Mouse (Mus musculus): ENCODE results near the gene Tmem158. TPM values are rescaled to one million over a fixed set of nuclear protein-coding genes. Genes with fewer than 3 reads are reported as not detected.

Tmem158 gene
- total RNA-seq (2021) = 10 to 100 TPM; 57.5 to 74.7 TPM
- long read RNA-seq, experiment 1, transcript Tmem158-201 (1 exons, 1,712 nt) = major isoform, 141 of 141 reads
- long read RNA-seq, experiment 1, partial matches to known transcripts = 0 of 141 reads
- long read RNA-seq, experiment 1, other reads (novel, unspliced or antisense) = 0 of 141 reads
- long read RNA-seq, experiment 2, transcript Tmem158-201 (1 exons, 1,712 nt) = major isoform, 105 of 105 reads
- long read RNA-seq, experiment 2, partial matches to known transcripts = 0 of 105 reads
- long read RNA-seq, experiment 2, other reads (novel, unspliced or antisense) = 0 of 105 reads

DNA sequence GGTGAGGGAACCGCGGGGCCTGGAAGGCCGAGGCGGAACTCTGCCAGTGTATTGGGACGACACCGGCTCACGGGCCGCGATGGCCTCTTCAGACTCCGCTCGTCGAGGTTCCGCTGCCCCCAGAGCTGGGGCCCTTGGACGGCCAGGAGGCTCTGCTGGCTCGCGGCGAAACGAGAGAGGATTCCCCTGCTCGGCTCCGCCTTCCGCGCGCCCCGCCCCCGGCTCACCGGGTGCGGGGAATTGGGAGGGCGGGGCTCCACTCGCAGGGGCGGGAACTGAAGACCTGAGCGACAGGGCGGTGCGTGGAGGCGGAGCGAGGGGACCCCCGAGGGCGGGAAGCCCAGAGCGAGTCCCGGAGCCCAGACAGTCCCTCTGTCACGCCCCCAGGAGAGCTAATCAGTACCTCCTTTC is at the start of gene Tmem158:
Gene Tmem158, minus strand, starts transcription at position 154 of the 411 bp plus-strand sequence.
- intact Hi-C loops (cut with DNase I) = loop anchor here (2.0 kb wide), 1 partner anchor 178 kb away; no protein-coding TSS in a partner anchor
- DNase-seq (ENCODE audit: low spot score in 2 of 2) = peak; percentile 67 to 84

GRCm38 (mm10) chr9:123309685-123310365 is 49.3 kb upstream of the Tmem158 start:
- intact Hi-C loops (cut with DNase I) = no loop called here
- no peak for DNase-seq (ENCODE audit: low spot score in 2 of 2)

DNA sequence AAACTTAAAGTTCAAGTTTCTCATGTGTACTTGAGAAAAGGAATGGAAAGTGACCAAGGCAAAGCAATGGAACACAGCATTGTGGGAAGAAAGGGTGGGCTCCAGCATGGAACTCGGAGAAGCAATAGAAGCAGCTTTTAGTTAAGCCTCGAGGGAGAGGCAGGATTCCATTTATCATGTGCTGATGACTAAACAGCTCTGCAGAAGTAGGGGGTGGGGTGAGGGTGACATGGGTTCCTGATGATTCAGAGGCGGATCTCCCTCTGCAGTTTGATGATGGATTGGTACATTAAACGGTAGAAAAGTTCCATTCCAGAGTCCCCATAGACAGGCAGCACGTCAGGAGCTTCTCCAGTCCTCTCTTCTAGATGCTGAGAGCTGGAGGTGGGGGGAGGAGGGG is 48.5 kb upstream of the Tmem158 start:
- peak; percentile 18 to 46 for DNase-seq (ENCODE audit: low spot score in 2 of 2)

DNA sequence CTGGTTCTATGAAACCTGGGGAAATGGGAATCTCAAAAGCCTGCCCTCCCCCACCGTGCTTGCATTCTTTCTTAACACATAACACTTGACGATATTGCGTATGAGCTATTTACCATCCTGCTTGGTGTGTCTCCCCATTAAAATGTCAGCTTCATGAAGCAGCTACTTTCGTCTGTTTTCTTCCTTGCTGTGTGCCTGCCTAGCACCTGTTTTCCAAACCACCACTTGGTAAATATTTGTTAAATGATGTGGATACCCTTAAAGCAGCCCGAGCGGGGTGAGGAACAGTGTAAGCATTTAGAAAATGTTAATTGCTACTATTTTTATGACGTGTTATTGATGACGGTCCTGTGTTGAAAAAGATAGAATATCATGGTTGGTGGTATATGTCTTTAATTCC is 44.4 kb upstream of the Tmem158 start:
- no peak for DNase-seq (ENCODE audit: low spot score in 2 of 2)
- intact Hi-C loops (cut with DNase I) = no loop called here

More for the DNA sequence above, 48.5 kb upstream of the Tmem158 start:
- intact Hi-C loops (cut with DNase I) = no loop called here

- no peak for DNase-seq (ENCODE audit: low spot score in 2 of 2)
- intact Hi-C loops (cut with DNase I) = no loop called here
Observed at GRCm38 (mm10) chr9:123303952-123304351, 43.4 kb upstream of the Tmem158 start.

DNA sequence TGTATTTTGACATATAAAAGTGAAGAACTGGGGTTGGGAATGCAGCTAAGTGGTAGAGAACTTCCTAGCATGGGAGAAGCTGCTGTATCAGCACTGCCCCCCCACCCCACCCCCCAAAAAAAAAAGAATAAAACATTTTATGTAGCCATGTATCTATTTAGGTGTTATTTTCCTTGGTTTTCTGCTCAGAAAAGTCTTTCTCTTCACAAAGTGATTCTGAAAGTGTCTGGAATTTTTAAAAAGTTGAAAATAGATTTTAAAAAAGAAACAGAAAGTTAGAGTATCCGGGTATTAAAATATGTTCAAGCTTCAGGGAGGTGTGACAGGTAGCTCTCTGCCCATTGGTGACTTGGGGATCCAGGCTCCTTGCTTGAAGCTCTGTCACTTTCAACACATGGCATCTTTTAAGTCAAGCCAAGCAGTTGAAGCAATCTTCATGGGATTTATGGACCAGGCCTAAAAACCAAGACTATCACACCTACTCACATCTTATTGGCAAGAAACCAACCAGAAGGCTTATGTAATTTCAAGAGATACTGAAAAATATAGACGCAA is 42.3 kb upstream of the Tmem158 start:
- intact Hi-C loops (cut with DNase I) = no loop called here
- no peak for DNase-seq (ENCODE audit: low spot score in 2 of 2)

DNA sequence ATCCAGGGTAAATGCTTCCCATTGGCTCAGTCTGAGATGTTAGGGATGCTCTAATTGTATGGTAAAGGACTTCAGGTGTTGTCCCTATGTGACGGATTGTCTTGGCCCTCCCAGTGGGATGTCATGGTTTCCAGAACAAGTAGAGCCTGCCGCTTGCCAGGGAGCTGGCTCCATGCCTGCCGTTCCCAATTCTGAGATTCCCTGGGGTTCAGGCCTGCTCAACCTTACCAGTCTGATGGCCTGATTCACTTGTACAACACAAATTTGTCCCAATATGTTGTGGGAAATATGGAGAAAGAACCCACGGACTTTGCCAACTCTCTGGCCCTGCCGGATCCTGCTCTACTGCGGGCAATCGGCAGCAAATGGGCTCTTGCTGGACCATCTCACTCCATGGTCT is 37.3 kb upstream of the Tmem158 start:
- DNase-seq (ENCODE audit: low spot score in 2 of 2) = no peak
- intact Hi-C loops (cut with DNase I) = no loop called here

GRCm38 (mm10) chr9:123296229-123296628 is 35.7 kb upstream of the Tmem158 start:
- DNase-seq (ENCODE audit: low spot score in 2 of 2) = no peak
- intact Hi-C loops (cut with DNase I) = no loop called here

- intact Hi-C loops (cut with DNase I) = no loop called here
- no peak for DNase-seq (ENCODE audit: low spot score in 2 of 2)
Observed at GRCm38 (mm10) chr9:123294581-123294980, 34.0 kb upstream of the Tmem158 start.

- intact Hi-C loops (cut with DNase I) = no loop called here
- DNase-seq (ENCODE audit: low spot score in 2 of 2) = no peak
Observed at GRCm38 (mm10) chr9:123288378-123288777, 27.8 kb upstream of the Tmem158 start.

DNA sequence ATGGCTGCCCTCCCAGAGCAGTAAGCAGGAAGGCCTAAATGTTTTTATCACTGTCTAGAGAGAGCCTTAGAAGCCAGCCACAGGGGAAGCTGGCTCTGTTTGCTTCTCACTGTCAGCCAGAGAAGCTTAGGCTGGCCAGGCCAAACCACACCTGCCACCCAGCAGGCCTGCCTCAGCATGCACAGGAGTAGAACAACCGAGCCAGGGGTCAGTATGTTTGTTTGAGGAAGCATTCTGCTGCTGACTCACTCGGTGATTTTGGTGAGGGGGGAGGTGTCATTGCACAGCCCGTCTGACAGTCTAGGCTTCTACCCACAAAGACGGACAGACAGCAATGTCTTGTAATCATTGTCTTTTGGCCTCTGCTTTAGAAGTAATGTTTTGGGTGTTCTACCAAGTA is 25.1 kb upstream of the Tmem158 start:
- intact Hi-C loops (cut with DNase I) = no loop called here
- DNase-seq (ENCODE audit: low spot score in 2 of 2) = no peak

GRCm38 (mm10) chr9:123280775-123281174 is 20.2 kb upstream of the Tmem158 start:
- intact Hi-C loops (cut with DNase I) = no loop called here
- no peak for DNase-seq (ENCODE audit: low spot score in 2 of 2)

DNA sequence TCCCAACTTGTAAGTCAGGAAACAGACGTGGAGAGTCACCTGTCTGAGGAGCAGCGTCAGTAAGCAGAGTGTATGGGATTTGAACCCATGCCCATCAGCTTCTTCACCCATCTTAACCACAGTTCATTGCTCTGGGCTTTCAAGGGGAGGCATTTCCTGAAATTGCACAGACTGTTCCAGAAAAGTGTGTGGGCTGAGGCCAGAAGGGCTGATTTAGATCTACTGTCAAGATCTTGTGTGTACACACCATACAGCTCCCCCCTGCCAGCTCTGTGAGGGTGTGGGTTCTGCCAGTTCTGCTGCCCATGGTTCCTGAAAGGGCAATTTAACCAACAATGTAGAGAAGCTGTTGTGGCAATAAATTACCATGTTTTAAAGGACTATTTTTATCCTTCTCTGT is 17.4 kb upstream of the Tmem158 start:
- intact Hi-C loops (cut with DNase I) = no loop called here
- DNase-seq (ENCODE audit: low spot score in 2 of 2) = no peak

DNA sequence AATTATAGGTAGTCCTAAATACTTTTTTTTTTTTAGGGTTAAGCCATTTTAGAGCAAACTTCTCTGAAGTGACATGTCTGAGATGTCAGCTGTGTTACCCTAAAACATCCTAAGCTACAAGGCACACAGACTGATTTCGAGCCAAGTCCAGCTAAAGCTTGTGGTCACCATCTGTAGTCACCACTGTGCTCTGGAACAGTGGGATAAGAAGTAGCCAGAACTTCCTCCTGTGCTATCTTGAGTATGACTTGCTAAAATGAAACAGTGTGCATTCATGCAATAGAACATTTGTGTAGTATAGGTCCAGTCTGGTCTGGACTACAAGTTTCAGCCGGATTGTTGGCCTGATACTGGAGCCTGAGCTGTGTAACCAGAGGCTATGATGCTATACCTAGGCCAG is 14.8 kb upstream of the Tmem158 start:
- intact Hi-C loops (cut with DNase I) = no loop called here
- no peak for DNase-seq (ENCODE audit: low spot score in 2 of 2)

DNA sequence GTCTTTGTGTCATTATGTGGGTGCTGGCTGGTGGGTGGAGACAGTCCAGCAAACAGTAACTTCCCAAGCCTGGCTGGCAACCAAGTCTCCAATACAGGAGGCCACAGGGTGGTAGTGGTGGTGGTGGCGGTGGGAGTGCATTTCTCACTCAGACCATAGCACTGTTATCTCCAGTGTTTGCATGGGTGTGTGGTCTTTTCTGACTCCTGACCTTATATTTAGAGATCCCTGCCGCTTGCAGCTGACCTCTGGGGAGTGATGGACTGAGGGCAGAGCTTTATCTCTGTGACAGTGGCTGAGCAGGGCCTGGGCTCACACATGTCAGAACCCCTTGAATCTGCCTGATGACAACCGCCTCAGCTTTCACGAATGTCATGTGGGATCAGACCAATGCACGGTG is 14.1 kb upstream of the Tmem158 start:
- intact Hi-C loops (cut with DNase I) = no loop called here
- no peak for DNase-seq (ENCODE audit: low spot score in 2 of 2)

DNA sequence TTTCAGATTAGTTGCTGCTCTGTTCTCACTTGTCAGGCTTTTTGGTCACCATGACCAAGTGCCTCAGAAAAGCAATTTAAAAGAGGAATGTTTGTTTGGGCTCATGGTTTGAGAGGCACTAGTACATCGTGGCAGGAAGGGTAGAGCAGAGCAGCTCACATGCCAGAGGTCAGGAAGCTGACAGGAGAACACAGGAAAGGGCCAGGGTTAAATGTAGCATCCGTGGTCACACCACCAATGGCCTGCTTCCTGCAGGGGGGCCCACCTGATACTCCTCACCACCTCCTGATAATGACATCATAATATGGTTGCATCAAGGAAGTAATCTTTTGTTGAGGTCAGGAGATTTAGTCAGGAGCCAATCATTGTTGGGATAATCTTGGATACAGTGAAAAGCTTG is 13.3 kb upstream of the Tmem158 start:
- no peak for DNase-seq (ENCODE audit: low spot score in 2 of 2)
- intact Hi-C loops (cut with DNase I) = no loop called here

DNA sequence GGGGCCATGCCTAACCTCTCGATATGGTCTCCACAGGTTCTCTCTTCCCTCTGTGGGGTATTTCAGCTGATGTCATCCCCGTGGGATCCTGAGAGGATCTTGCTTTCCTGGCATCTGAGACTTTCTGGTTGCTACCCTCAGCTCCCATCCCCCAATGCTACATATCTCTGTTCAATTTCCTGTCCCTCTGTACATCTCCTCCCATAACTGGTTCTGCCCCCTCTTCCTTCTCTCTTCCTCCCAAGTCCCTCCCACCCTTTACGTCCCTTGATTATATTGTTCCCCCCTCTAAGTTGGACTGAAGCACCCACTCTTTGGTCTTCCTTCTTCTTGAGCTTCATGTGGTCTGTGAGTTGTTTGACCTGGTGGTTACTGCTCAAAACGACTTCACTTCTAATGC is 11.0 kb upstream of the Tmem158 start:
- intact Hi-C loops (cut with DNase I) = no loop called here
- no peak for DNase-seq (ENCODE audit: low spot score in 2 of 2)

- intact Hi-C loops (cut with DNase I) = no loop called here
- no peak for DNase-seq (ENCODE audit: low spot score in 2 of 2)
Observed at GRCm38 (mm10) chr9:123269906-123270558, 9.5 kb upstream of the Tmem158 start.

DNA sequence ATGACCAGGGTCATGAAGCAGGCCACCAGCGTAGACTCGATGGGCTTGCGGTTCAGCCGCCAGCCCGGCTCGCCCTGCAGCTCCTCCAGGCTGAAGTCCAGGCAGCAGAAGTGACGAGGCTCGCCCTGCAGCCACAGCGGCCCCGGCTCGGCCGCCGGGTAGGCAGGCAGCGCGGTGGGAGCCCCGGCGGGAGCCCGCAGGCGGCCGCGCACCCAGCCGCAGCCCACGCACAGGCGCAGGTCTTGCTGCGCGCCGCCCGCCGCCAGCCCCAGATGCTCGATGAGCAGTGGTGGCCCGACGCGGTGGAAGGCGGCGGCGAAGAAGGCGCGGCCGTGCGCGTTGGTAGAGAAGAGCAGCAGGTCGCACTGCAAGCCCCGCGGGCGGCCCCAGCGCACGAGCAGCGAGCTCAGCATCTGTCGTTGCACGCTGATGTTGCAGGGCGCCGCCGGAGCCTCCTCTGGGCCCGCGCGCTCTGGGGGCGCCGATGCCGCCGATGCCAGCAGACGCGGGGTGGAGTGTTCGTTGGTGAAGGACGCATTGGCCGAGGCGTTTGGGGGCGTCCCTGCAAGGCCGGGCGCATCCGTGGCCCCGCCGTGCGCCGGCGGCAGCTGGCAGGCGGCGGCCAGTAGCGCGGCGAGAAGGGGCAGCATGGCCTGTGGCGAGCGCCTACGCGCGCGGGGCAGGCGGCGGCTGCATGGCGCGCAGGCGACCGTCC is 511 bp downstream of the Tmem158 start:
- intact Hi-C loops (cut with DNase I) = loop anchor here (2.0 to 10.0 kb wide), 3 partner anchors 179 to 265 kb away; partner anchors contain the start of gene Sacm1l
- DNase-seq (ENCODE audit: low spot score in 2 of 2) = peak; percentile 62 to 67

Data from left cerebral cortex, postnatal 14 days (tissue).